Mouse (Mus musculus): ENCODE data around the gene Mmachc.
"Not testable (repeated sequence)": the region's sequence is repeated elsewhere in the genome, so short reads cannot be mapped to it uniquely, and the experiment has no call there.

The Mmachc gene

DNA sequence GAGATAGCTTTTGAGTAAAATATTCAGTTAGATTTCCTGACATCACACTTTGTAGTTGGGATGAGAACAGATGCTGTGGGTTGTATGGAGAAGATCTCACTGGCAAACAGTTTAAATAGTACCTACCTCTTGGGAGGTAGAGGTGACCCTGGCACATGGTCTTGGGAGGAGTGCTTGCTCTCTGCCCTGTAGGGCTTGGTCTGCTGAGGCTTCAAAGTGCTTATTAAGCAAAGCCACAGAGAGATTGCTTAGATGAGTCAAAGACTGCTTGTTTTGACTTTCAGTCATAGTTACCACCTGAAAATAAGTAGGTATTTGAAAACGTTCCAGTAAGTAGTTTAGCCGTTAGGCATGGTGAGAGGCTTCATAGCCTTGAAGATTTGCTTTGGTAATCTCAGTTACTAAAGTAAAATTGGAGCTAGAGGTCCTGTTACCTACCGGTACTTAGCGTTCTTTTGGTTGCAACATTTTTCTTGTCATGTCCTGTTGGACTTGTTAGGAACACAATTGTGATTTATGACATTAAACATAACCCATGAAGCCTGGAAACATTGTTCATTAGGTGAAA is 18.8 kb downstream of the Mmachc start:
- DNase-seq = no peak

DNA sequence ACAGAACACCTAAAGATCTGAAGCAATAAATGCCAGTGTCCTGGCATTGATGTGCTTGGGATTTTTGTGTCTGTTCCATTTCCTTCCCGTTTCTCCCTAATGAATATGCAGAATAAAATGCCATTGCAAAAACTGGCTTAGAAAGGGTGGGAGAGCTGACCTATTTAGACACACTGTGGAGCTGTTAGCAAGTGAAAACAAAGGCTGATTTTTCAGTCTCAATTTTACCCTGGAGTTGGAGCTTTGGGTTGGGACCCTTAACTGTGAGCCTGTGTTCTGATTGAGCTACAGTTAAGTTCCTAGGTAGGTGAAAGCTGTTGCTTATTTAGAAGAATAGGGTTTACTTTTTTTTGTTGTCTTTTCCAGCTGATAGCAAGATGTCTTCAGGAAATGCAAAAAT is 21.2 kb downstream of the Mmachc start:
- DNase-seq = no peak

DNA sequence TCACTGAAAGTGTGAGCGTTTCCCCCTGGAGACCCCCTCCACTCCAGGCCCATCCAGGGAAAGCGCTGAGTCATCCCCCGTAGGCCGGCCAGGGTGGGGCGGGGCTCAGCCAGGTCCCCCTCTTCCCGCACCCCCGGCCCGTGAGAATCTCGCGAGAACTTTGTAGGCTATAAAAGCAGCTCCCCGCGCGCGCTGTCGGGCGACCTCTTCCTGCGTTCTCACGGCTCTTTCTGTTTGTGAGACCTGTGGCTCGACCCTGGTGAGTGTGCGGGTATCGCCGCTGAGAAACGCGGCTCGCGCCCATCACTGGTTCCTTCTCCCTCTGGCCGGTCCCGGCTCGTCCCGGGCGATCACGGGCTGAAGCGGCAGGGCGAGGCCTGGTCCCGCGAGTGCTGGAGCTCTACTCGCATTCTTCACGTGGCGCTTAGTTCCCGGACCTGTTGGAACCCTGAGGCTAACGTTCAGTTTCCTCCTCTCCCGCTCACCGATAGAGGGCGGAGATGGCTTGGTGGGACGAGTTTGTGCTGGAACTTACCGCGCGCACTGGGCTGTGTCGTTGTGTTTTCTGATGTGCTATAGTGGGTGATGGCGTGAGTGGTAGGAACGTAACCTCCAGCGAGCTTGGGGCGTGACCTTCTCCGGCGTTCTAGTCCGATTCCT is 22.7 kb downstream of the Mmachc start, which contains the start of gene Prdx1:
Gene Prdx1 (plus strand): TSS at position 143 of the 660 bp plus-strand sequence.
- peak; percentile 91 to 96 for DNase-seq

DNA sequence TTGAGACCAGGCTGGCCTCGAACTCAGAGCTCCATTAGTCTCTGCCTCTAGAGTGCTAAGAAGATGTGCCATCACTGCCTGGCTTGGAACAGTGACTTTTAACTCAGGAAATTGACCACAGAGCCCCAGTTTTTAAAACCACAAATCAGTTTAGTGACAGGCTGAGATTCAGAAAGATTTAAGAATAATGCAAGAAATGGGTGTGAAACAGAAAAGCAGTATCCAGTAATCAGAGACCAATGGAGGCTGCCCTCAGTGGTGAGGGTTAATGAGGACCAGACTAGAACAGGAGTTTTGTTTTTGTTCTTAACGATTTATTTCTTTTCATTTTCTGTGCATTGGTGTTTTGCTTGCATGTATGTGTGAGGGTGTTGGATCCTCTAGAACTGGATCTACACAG is 23.5 kb downstream of the Mmachc start:
- DNase-seq = no peak

DNA sequence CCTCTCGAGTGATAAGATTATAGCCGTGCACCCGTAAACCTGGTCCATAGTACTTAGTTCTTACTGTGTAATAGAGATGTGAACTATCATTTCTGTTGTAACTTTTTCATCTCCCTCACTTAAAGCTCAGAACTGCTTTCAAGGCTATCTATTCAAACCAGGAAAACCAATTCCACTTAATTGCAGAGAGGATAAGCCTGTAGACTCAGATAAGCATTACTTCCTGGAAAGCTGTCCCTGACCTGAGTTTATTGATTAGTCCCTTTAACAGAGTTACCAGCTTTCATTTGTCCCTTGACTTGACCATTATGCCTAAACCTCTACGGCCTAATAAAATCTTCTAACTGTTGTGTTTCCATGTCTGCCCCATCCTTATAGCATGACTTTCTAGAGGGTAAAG is 24.2 kb downstream of the Mmachc start:
- no peak for DNase-seq

- DNase-seq = not testable (repeated sequence)
These were observed 27.7 kb downstream of the Mmachc start for GRCm38 (mm10) chr4:116680521-116680920.

GRCm38 (mm10) chr4:116679141-116679540 is 29.1 kb downstream of the Mmachc start:
- DNase-seq = no peak

DNA sequence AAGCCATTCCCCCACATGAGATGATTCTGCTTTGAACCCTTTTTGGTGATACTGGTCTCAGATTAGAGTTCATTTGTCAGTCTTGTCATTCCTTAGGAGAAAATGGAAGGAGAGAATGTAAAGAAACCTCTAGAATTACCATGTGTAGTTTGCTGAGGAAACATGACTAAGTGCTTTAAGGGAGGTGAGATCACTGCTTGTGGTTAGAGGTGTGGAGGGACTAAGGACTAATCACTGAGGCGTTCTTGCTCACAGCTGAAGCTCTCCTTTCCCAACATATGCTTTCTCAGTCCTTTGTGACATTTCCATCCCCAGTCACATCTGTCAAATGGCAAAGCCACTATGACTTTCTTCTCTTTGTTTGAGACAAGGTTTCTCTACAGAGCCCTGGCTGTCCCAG is 30.4 kb downstream of the Mmachc start:
- DNase-seq = no peak

- no peak for DNase-seq
These were observed 32.2 kb downstream of the Mmachc start for GRCm38 (mm10) chr4:116676027-116676426.

DNA sequence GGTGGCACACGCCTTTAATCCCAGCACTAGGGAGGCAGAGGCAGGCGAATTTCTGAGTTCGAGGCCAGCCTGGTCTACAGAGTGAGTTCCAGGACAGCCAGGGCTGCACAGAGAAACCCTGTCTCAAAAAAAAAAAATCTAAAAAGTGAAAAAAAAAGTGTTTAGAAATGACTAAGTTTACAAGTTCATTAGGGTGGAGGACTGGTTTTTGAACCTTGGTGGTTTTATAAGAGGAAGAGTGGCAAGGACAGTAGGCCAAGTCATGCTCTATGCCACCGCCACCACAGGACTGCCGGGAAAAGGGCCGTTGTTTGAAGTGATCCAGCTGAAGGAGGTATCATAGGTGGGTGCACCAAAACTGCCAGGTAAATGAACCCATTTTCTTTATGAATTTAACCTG is 33.4 kb downstream of the Mmachc start:
- DNase-seq = not testable (repeated sequence)

- DNase-seq = no peak
These were observed 35.4 kb downstream of the Mmachc start for GRCm38 (mm10) chr4:116672785-116673184.

DNA sequence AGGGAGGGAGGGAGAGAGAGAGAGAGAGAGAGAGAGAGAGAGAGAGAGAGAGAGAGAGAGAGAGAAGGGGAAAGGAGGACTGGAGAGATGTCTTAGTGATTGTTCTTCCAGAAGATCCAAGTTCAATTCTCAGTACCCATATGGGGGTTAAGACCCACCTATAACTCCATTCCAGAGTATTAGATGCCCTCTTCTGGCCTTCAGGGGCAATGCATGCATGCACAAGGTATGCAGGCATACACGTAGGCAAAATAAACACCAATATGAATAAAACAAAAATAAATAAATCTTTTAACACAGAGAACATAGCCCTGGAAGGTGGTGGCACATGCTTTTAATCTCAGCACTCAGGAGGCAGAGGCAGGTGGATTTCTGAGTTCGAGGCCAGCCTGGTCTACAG is 38.9 kb downstream of the Mmachc start:
- DNase-seq = no peak

- no peak for DNase-seq
These were observed 40.1 kb downstream of the Mmachc start for GRCm38 (mm10) chr4:116668145-116668544.

GRCm38 (mm10) chr4:116666625-116667024 is 41.6 kb downstream of the Mmachc start:
- no peak for DNase-seq

GRCm38 (mm10) chr4:116661998-116662397 is 46.2 kb downstream of the Mmachc start:
- DNase-seq = no peak

DNA sequence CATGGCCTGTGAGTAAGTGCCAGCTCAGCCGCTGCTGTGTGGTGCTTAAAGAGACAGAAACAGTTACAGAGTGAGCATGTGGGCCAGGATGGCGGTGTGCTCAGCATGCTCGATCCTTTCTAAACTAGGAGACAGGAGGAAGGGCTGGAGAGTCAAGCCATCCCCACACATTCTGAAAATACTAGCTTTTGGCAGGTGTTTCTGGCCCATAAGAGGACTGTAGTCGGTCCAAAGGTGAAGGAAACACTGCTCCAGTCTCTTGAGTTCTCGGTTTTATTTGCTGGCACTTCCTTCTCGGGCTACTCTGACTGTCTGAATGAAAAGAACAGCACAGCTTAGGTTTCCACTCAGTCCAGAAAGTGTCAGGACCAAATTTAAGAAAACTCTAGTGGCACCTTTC is 47.4 kb downstream of the Mmachc start:
- DNase-seq = no peak

DNA sequence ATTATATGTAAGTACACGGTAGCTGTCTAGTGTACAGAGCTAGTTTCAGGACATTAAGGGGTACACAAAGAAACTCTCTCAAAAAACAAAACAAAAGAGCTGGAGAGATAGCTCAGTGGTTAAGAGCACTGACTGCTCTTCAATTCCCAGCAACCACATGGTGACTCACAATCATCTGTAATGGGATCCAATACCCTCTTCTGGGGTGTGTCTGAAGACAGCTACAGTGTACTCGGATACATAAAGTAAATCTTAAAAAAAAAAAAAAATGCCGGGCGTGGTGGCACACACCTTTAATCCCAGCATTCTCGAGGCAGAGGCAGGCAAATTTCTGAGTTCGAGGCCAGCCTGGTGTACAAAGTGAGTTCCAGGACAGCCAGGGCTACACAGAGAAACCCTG is 48.3 kb downstream of the Mmachc start:
- not testable (repeated sequence) for DNase-seq

DNA sequence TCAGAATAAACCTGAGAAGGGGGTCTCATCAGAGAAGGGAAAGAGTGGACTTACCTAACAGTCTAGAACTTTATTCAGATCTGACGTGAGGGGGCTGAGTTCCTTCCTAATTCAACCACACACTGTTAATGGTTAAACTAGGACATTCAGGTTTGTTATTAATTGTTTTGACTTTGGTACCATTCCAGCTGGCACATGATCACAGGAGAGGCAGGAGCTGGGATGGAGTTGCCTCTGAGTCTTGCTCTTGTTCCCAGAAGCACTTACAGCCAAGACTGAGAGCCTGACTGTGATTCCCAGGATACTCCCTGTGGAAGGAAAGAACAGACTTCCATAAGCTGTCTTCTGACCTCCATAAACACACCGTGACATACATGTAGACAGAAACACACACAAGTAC is 48.7 kb downstream of the Mmachc start:
- DNase-seq = no peak

DNA sequence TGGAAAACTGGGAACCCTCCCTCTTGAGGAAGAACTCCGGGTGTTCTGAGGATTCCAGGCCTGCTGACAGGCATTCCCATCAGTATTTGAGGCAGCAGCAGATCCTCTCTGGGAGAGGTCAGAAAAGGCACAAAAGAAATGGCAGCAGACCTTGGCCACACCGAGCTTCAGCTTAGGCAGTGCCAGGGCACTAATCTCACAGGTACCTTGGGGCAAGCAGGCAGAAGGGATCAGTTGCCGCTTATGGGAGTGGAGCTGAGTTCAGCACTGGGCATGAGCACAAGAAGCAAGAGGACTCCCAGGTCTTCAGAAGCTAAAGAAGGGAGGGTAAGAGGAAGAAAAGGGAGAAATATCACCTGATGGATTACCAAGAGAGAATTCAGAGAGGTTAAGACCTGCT is 50.2 kb downstream of the Mmachc start:
- DNase-seq = no peak

DNA sequence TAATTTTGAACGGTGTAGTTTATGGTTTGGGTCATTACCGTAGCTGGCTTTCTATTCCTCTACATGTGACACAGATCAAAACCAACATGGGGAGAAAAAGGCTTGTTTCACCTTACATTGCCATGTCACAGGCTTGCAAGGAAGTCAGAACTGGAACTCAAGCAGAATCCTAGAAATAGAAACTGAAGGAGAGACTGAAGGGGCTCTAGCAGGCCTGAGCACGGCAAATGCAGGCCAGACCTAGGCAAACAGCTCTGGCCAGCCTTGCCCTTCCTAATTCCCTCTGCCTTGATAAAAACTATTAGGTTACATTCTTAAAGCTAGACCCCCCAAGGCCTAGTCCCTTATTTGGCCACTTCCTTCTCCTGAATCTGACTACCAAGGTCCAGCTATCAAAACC is 52.5 kb downstream of the Mmachc start:
- DNase-seq = no peak

- no peak for DNase-seq
These were observed 53.1 kb downstream of the Mmachc start for GRCm38 (mm10) chr4:116655100-116655499.

DNA sequence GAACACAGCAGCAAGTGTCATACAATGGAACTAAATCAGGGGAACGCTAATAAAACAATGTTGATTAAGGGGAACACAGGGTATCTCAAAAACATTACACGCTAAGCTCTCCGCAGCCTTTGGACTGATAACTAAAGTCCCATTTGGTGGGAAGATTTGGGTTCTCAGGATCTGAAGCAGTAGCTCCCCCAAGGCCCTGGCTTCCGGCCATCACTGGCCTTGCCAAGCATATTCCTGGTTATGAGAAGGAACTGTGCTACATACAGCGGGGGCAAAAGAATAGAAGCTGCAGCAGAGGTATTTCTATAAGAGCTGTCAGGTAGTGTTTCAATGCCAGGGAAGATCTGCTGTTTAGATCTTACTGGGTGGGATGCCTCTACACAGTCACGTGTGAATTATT is 55.0 kb downstream of the Mmachc start:
- DNase-seq = peak in 1 of 2 experiments; percentile 22
